Mouse (Mus musculus) hindbrain, embryonic 16.5 days (tissue): Measurements from ENCODE around the gene Rab4b. TPM values are rescaled to one million over a fixed set of nuclear protein-coding genes. Genes with fewer than 3 reads are reported as not detected.

Source experiments
- ATAC-seq: fragments of 200-750 bp; cut with Nextera tagmentation; 2 replicates; pipeline ENCODE4 v1.8.0; 2017; ENCODE audit warnings: moderate TSS enrichment, moderate library complexity
- H3K27ac ChIP-seq: fragments of 300-500 bp; sonication (generic); 2 replicates; pipeline ENCODE4 v1.5.1; 2014; ENCODE audit warnings: low read depth, mild to moderate bottlenecking, control low read depth, low read length, moderate library complexity
- H3K27me3 ChIP-seq: fragments of 300-500 bp; sonication (generic); replicated peaks from 2 replicates; pipeline ENCODE4 v1.6.1; 2014; ENCODE audit warnings: low read length; ENCODE audit not compliant: control insufficient read depth, insufficient read depth
- H3K36me3 ChIP-seq: fragments of 300-500 bp; sonication (generic); 2 replicates; pipeline ENCODE4 v1.6.1; 2014; ENCODE audit warnings: mild to moderate bottlenecking, low read length, moderate library complexity, mixed read lengths; ENCODE audit not compliant: control insufficient read depth, insufficient read depth
- H3K4me1 ChIP-seq: fragments of 300-500 bp; sonication (generic); 2 replicates; pipeline ENCODE4 v1.6.1; 2014; ENCODE audit warnings: low read depth, low read length; ENCODE audit not compliant: control insufficient read depth, insufficient read depth
- H3K4me2 ChIP-seq: fragments of 300-500 bp; sonication (generic); 2 replicates; pipeline ENCODE4 v1.6.1; 2014; ENCODE audit warnings: mild to moderate bottlenecking, low read length, control low read depth, moderate library complexity
- H3K4me3 ChIP-seq: fragments of 300-500 bp; sonication (generic); 2 replicates; pipeline ENCODE4 v1.5.1; 2014; ENCODE audit warnings: mild to moderate bottlenecking, low read length, control low read depth, moderate library complexity
- H3K9ac ChIP-seq: fragments of 300-500 bp; sonication (generic); 2 replicates; pipeline ENCODE4 v1.6.1; 2014; ENCODE audit warnings: low read depth, mild to moderate bottlenecking, control low read depth, low read length, moderate library complexity
- H3K9me3 ChIP-seq: fragments of 300-500 bp; sonication (generic); 2 replicates; pipeline ENCODE4 v1.6.1; 2014; ENCODE audit warnings: mild to moderate bottlenecking, low read length, moderate library complexity; ENCODE audit not compliant: control insufficient read depth
- WGBS: fragments of 180-500 bp; shearing (Covaris S2); extraction: QIAGEN DNeasy Blood & Tissue Kit; methylation state at CpG from one replicate; pipeline ENCODE4 v1.1.7; 2014; 5-methylcytosine and 5-hydroxymethylcytosine counted together
- polyA plus RNA-seq: library from polyadenylated mRNA; unstranded; fragments of >200 nt; fragmentation: Nextera tagmentation; extraction: Ambion mirVana; gene quantifications from 2 replicates; pipeline ENCODE4 v1.2.1, GENCODE M21; 2015

The Rab4b gene
- polyA plus RNA-seq, 1 experiment from 2014 or later, result 112 TPM

DNA sequence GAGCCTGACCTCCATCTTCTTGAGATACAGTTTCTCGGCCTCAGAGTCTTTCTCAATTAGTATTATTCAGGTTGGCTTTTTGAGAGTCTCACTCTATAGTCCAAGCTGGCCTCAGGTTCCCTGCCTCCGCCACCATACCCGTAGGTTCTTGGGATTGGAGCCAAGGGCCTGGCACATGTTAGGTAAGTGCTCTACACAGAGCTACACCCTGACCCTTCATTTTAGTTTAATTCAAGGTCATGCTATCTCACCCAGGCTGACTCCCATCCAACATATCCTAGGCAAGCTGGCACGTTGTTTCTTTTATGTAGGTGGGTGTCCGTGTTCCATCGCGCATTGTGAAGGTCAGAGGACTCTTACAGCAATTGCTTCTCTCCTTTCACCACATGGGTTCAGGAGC is 3.8 kb downstream of the Rab4b start:
- Histone ChIP-seq H3K27me3 (no peaks in the 10 kb centered on the region), H3K36me3 (peaks cover 14% of the 10 kb centered on the region), H3K4me2 (no peak overlapping the region), H3K9me3 (no peaks in the 10 kb centered on the region), H3K4me1 (peaks cover 9% of the 10 kb centered on the region), H3K27ac (no peak overlapping the region), H3K9ac (no peak overlapping the region), H3K4me3 (no peak overlapping the region)
- no peak for ATAC-seq
- 95% methylated on average over 7 of the region's 7 CpGs for WGBS

DNA sequence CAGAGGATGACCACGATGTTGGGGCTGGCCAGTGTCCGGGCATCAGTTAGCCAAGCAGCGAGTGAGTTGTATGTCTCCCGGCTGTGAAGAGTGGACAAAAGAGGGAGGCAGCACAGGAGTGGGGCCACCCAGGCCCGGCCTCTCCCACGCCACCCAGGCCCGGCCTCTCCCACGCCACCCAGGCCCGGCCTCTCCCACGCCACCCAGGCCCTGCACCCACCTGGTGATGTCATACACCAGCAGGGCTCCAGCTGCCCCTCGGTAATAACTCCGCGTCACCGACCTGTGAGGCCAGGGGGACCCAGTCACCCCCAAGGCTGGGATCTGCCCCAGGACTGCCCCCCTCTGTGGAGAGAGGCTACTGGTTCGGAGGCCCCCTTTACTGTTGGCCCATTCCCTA is 4.2 kb downstream of the Rab4b start:
- ATAC-seq, result no peak
- H3K9me3 ChIP-seq, result no peaks in the 10 kb centered on the region
- H3K4me1 ChIP-seq, result peaks cover 9% of the 10 kb centered on the region
- peaks cover 14% of the 10 kb centered on the region for H3K36me3 ChIP-seq
- H3K27ac ChIP-seq, result no peak overlapping the region
- H3K4me3 ChIP-seq, result no peak overlapping the region
- no peak overlapping the region for H3K4me2 ChIP-seq
- H3K27me3 ChIP-seq, result no peaks in the 10 kb centered on the region
- no peak overlapping the region for H3K9ac ChIP-seq
- 97% methylated on average over 12 of the region's 15 CpGs for WGBS

DNA sequence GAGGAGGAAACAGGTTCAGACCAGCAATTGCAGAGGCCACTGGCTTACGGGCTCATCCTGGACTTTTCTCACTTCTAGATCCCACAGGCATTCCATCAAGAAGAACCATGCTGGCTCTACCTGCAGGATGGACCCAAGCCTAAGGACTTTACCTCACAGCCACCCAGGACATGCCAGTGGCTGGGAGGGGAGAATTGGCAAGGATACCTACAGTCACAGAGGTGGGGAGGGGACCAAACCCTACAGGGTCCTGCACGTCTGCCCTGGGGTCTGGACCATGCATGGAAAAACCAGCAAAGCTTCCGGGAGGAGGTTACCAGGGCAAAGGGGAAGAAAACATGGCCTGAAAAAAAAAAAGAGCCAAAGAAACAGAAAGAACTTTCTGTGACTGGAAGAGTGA is 7.7 kb downstream of the Rab4b start:
- H3K27me3 ChIP-seq, result no peaks in the 10 kb centered on the region
- 92% methylated on average over 3 of the region's 3 CpGs for WGBS
- peaks cover 9% of the 10 kb centered on the region for H3K4me1 ChIP-seq
- H3K27ac ChIP-seq, result no peak overlapping the region
- H3K9ac ChIP-seq, result no peak overlapping the region
- H3K4me2 ChIP-seq, result no peak overlapping the region
- H3K4me3 ChIP-seq, result no peak overlapping the region
- ATAC-seq, result no peak
- H3K36me3 ChIP-seq, result peaks cover 14% of the 10 kb centered on the region
- H3K9me3 ChIP-seq, result no peaks in the 10 kb centered on the region

DNA sequence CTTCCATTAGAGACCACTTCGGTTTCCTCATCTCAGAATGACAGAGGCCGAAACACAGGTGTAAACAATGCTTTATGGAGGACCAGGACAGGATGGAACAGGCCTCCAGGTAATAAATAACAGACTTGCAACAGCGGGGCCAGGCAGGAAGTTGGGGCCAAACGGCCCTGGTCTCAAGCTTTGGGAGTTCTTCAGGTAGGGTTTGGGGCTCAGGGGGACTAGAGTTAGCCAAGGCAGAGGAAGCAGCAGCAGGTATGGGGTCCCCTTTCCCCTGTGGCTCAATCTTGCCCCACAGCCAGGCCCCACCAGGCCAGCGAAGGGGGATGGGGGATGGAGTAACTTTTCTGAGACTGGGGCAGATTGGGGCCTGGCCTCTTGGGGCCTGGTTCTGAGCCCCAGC is 10.3 kb downstream of the Rab4b start:
- 95% methylated on average over 5 of the region's 5 CpGs for WGBS
- no peaks in the 10 kb centered on the region for H3K27me3 ChIP-seq
- no peak overlapping the region for H3K27ac ChIP-seq
- peaks cover 11% of the 10 kb centered on the region for H3K36me3 ChIP-seq
- H3K4me3 ChIP-seq, result no peak overlapping the region
- ATAC-seq, result no peak
- no peak overlapping the region for H3K9ac ChIP-seq
- H3K9me3 ChIP-seq, result no peaks in the 10 kb centered on the region
- peaks cover 32% of the 10 kb centered on the region for H3K4me1 ChIP-seq
- no peak overlapping the region for H3K4me2 ChIP-seq

DNA sequence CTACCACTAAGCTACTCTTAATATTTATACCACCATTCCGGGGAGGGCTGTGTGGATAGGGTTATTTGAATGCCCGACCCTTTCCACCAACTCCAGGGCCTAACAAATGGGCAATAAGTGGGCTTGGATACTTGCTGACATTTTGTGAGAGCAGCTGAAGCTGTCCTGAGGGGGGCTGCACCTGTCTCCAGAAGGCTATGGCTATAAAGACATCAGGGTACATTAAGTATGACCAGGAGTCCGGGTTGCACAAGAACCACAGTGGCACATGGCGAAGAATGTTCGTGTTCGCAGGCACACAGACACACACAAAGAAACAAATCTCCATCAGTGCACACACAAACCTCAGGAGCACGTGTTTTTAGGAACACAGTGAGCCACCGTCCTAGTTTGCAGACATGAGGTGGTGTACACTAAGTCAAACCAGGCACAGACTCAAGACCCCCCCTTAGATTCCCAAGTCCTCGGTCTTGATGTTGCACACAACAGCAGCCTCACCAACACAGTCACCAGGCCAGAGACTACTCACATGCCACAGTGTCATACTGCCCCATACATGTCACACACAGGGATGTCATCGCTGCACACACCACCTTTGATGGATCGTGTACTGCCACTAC is 11.1 kb downstream of the Rab4b start:
- Histone ChIP-seq H3K9me3 (no peaks in the 10 kb centered on the region), H3K27me3 (no peaks in the 10 kb centered on the region), H3K4me1 (peaks cover 39% of the 10 kb centered on the region), H3K9ac (peak overlapping the region; percentile 91), H3K27ac (peak overlapping the region; percentile 98), H3K4me3 (peak overlapping the region; percentile 81), H3K4me2 (peak overlapping the region; percentile 85), H3K36me3 (peaks cover 7% of the 10 kb centered on the region)
- ATAC-seq, result 0 out of 2 replicates have a peak, but pooled peaks have one; percentile 3
- WGBS, result 77% methylated on average over 11 of the region's 11 CpGs

DNA sequence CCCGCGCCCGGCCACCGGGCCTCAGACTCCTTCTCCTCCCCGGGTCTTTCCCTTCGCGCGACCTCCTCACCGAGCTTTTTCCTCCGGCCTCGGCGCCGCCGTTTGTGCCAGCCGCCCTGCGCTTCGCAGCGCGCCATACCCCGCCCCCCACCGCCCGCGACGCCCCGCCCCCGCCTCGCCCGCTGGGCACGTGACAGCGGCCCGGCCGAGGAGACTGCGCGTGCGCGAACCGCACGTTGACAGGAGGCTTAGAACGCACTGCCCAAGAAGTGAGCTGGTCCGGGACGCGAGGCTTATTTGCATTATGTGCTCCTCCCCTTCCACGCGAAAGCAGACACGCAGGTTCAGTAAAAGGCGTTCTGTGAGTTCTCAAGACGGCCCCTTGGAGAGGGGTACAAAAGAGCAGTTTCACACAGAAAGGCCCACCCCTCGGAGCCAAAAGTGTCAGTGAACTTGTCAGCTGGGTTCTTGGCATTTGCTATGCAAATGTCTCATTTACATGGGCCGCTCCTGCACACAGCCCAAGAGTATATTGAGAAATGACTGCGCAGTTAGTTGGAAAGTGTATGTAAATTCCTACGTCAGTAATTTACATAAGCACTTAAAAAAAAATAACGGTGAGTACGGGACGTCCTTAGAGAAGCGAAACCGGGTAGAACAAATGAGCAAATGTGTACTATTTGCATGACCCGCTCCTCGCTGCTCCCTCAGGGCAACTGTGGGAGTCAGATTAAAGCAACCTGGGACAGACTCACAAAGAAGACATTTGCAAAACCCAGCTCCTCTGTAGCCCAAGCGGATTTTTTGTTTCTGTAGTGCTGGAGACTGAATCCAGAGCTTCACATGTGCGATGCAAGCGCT is 11.9 kb downstream of the Rab4b start, which contains the start of gene Egln2:
Gene Egln2, minus strand, starts transcription at position 189 of the 861 bp plus-strand sequence.
- ATAC-seq, result peak; percentile 81
- H3K9me3 ChIP-seq, result no peaks in the 10 kb centered on the region
- no peaks in the 10 kb centered on the region for H3K27me3 ChIP-seq
- peaks cover 46% of the 10 kb centered on the region for H3K4me1 ChIP-seq
- H3K36me3 ChIP-seq, result peaks cover 4% of the 10 kb centered on the region; the same call in 1 of the 2 replicates
- peak within 1 kb of the TSS; percentile 85 for H3K4me2 ChIP-seq
- 1% methylated on average over 61 of the region's 61 CpGs for WGBS
- H3K27ac ChIP-seq, result peak within 1 kb of the TSS; percentile 98
- H3K9ac ChIP-seq, result peak within 1 kb of the TSS; percentile 91
- H3K4me3 ChIP-seq, result peak within 1 kb of the TSS; percentile 81

DNA sequence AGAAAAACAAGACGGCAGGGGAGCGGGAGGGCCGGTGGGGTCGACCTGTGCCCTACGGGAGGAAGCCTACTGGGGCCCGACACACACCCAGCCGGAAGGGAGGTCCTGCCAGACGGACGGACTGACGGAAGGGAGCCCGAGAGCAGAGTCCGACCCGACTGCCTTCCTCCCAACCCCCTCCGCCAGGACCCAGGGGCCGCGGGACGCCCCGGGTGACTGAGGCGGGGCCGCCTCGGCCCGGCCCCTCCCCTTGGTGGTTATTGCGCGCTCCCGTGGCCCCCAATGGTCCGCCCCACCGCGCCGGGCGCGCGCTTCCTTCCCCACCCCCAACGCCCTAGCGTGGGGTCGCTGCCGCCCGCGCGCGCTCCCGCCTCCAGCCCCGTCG is 12.5 kb downstream of the Rab4b start:
- Histone ChIP-seq H3K27me3 (no peaks in the 10 kb centered on the region), H3K27ac (peak overlapping the region; percentile 98), H3K36me3 (peaks cover 4% of the 10 kb centered on the region; the same call in 1 of the 2 replicates), H3K4me2 (peak overlapping the region; percentile 85), H3K4me1 (peaks cover 52% of the 10 kb centered on the region), H3K9me3 (no peaks in the 10 kb centered on the region), H3K9ac (peak overlapping the region; percentile 91), H3K4me3 (peak overlapping the region; percentile 81)
- WGBS, result under 1% methylated on average over 26 of the region's 43 CpGs
- peak; percentile 63 for ATAC-seq

DNA sequence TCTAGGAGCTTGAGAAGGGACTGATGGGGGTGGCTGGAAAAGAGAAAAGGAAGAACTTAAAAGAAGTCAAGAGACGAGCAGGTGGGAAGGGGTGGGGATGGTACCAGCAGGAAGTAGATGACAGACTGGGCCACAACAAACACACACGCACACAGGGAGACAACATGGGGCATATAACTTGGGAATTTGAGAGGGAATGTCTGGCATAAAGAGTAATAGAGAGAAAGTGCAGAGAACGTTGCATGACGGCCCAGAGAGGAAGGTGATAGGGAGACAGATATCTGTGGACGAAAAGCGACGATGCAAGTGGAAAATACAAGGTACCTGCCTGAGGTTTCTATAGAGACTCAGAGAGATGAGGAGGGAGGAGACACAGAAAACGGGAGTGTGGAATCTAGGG is 13.0 kb downstream of the Rab4b start:
- Histone ChIP-seq H3K9ac (peak overlapping the region; percentile 91), H3K36me3 (peaks cover 4% of the 10 kb centered on the region; the same call in 1 of the 2 replicates), H3K9me3 (no peaks in the 10 kb centered on the region), H3K4me3 (peak overlapping the region; percentile 81), H3K4me1 (peaks cover 57% of the 10 kb centered on the region), H3K4me2 (peak overlapping the region; percentile 85), H3K27ac (peak overlapping the region; percentile 98), H3K27me3 (no peaks in the 10 kb centered on the region)
- WGBS, result under 1% methylated on average over 8 of the region's 8 CpGs
- 0 out of 2 replicates have a peak, but pooled peaks have one; percentile 1 for ATAC-seq
